Mouse (Mus musculus): ENCODE measurements at regions not wholly inside any gene's neighbourhood (a gene's known extent, or its start where the extent isn't known, plus 50 kb on each side); places are given as distances from the start of the nearest gene placed in this dataset.

- TF ChIP-seq CTCF (IDR thresholded peaks at IDR 0.05; ENCODE audit: extremely low read depth, insufficient read length, insufficient replicate concordance, low read depth, low read length) (no peak), POLR2A (IDR thresholded peaks at IDR 0.05; ENCODE audit: low read depth, low read length) (no peak)
Measured at GRCm38 (mm10) chr19:15571204-15571603, 375.9 kb downstream of the Psat1 start.
